Mouse (Mus musculus) embryo, embryonic 9.5 days (tissue): ENCODE results near the gene Nup85.
A peak's percentile ranks its signal among the peaks of the same experiment; 100 is the strongest.
"Not testable (repeated sequence)": the region's sequence is repeated elsewhere in the genome, so short reads cannot be mapped to it uniquely, and the experiment has no call there.

Experiments used
- DNase-seq: peaks from one replicate; pipeline ENCODE4 v3.0.0-alpha.2; 2017; ENCODE audit errors: extremely low spot score

Nup85 gene

DNA sequence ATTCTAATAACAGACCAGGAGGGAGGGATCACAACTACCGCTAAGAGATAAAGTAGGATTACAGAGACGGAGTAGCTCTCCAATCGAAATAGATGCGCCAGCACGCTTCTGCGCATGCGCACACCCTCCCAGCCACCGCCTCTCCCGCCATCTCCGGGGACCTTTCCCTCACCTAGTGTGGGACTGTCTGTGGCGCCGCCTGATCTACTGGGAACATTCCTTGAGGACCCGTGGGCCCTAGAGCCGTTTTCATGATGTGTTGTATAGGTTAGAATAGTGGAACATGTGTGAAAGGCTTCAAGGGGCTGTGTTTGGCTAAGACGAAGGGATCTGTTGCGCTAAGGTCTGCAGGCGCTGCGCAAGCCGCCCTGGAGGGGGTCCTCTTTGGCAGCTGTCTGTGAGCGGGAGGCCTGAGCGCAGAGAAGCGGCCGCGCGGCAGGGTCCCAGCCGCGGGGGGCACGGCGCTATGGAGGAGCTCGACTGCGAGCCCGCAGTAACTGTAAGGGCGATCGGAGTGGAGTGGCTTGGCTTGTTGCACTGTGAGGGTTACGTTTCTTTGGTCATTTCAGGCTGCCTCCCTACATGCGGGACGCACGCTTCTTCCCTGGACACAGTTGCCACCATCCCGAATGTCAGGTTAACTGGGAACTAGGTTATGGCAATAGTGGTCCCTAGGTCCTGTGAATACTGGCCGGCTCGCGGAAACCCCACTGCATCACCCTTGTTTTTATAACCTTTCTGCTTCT lies at the start of gene Nup85:
TSS of gene Nup85 (plus strand) at position 371 of the 746 bp plus-strand sequence.
- DNase-seq = peak; percentile 99

- DNase-seq = no peak
Observed at GRCm38 (mm10) chr11:115515021-115515420, 49.2 kb upstream of the Nup85 start.

- no peak for DNase-seq
Observed at GRCm38 (mm10) chr11:115516942-115517341, 47.3 kb upstream of the Nup85 start.

DNA sequence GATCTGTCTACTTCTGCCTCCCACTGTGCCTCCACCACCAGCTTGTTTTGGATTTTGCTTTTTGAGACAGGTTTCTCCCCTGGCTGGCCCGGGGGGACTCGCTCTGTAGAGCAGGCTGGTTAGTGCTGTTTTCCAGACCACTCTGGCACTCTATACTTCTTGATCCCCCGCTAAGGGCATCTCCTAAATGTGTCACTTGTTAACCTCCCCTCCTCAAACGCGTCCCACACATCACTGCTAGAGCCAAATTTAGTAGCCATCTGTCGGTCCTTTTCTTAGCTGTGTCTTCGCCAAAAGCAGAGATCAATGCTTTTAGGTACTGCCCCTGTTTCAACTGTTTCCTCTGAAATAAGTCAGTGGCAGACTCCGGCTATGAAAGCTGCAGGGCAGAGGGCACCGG lies 45.5 kb upstream of the Nup85 start:
- DNase-seq = no peak

- DNase-seq = no peak
Observed at GRCm38 (mm10) chr11:115519581-115519980, 44.7 kb upstream of the Nup85 start.

GRCm38 (mm10) chr11:115520218-115520617 lies 44.0 kb upstream of the Nup85 start:
- no peak for DNase-seq

DNA sequence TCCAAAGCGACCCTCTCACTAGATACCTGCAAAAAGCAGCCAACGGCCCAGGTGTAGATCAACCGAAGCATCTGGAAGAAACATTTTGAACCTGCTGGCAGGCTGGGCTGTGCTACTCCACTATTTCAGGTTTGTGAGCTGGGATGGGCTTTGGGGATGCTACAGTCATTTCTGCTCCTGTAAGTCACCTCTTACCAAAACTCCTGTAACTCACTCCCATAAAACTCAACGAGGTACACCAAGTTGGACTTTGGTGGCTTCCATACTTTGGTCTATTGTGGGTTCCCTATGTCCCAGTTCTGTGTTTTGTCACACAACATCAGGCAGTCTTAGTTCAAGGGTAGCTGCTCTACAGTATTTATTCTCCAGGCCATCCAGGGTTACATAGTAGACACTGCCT lies 43.2 kb upstream of the Nup85 start:
- DNase-seq = no peak

GRCm38 (mm10) chr11:115522238-115522637 lies 42.0 kb upstream of the Nup85 start:
- no peak for DNase-seq

DNA sequence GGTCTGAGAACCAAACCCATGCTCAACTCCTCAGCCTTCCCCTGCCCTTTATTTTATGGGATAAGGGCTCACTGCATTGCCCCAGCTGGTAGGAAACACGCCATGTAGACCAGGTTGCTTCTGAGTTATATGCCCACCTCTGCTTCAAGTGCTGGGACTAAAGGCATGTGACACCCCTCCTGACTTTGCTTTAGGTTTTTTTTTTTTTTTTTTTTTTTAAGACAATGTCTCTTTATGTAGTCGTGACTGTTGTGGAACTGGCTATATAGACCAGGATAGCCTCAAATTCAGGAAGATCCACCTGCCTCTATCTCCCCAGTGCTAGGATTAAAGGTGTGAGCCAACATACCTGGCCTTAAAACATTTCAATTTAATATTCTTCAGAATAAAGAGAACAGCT lies 41.5 kb upstream of the Nup85 start:
- DNase-seq = no peak

DNA sequence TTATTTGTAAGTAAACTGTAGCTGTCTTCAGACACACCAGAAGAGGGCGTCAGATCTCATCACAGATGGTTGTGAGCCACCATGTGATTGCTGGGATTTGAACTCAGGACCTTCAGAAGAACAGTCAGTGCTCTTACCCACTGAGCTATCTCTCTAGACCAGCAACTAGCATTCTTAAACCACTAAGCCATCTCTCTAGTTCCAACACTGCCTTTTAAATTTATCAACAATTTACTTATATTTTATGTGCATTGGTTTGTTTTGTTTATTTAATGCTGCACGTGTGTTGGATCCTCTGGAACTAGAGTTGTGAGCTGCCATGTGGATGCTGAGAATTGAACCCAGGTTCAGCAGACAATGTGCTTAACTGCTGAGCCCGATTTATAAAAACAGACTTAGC lies 37.8 kb upstream of the Nup85 start:
- not testable (repeated sequence) for DNase-seq

DNA sequence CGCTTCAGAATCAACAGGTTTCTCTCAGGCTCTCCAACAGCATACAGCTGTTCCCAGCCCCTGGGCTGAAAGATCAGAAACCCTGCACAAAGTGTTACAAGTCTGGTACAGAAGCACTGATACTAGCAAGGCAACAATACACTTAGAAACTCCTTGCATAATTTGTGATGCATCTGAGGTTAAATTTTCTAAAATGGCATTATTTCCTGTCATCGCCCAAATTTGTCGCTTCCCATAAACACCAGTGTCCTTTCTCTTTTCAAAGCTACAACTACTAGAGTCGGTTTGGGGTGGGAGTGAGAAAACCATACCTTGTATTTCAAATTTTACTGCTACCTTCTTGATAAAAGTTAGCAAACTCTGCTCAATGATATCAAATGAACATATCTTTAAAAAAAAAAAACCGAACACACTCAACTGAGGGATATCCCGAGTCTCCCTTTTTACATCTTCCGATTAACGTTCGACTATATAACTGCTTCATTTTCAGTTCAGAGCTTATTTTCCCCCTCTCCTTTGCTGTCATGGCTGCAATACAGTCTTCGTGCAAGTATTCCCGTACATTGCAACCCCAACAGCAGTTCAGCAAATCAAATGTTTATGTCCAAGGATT lies 29.4 kb upstream of the Nup85 start:
- no peak for DNase-seq

DNA sequence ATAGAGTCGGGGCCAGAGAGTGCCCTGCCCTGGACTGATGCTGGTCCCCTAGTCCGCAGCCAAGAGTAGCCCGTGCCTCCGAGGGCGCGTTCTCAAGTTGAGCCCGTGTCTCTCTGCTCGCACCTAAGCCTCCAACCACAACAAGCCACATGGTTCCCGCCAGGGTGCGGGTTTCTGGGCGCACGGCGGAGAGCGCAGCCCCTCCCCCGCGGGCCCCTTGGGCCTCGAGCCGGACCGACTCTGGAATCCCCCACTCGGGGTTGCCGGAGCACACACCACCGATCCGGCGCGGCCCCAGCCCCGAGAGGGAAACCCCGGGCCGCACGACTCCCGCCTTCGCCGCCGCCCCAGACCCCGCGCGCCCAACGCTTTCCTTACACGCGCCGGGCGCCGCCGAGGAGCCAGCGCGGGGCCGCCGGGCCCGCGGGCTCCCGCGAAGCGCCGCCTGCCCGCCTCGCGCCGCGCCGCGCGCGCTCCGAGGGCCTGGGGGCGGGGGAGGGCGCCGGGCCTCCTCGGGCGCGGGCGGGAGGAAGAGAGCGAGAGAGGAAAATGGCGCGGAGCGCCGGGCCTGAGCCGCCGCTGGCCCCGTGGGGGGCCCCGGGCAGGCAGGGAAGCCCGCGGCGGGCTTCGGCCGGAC lies 28.7 kb upstream of the Nup85 start:
- peak; percentile 73 for DNase-seq

- DNase-seq = peak; percentile 99
Observed at GRCm38 (mm10) chr11:115536038-115536681, 28.1 kb upstream of the Nup85 start, which contains the start of gene Sumo2. TSS of gene Sumo2 (minus strand) at chr11:115536276.

- DNase-seq = no peak
Observed at GRCm38 (mm10) chr11:115536856-115537568, 27.2 kb upstream of the Nup85 start.

DNA sequence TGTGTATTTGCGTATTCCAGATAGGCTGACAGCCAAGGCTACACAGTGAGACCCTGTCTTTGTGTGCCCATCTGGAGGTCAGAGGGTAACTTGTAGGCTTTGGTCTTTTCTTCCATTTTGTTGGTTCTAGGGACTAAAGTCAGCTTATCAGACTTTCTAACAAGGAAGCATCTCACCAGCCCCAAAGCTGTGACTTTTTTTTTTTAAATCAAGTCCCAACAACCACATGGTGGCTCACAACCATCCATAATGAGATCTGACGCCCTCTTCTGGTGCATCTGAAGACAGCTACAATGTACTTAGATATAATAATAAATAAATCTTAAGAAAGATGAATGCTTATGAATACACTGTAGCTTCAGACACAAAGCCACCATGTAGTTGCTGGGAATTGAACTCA lies 26.2 kb upstream of the Nup85 start:
- no peak for DNase-seq

DNA sequence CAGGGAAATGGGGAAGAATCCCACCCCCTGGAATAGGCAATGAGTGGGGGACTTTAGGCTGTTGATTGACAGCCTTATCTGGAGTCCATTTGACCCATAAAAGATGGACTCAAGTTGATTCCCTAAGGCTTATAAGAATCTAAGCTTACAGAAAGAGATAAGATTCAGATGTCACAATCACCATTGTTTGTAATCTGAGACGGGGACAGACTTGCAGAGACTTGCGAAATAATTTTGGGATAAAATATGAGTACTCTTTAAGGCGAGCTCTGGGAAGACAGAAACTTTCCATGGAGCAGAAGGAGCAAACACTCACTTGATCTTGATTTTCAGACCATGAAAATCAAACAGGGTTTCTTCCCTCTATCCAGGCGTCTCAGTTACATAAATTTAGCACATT lies 20.7 kb upstream of the Nup85 start:
- DNase-seq = no peak

DNA sequence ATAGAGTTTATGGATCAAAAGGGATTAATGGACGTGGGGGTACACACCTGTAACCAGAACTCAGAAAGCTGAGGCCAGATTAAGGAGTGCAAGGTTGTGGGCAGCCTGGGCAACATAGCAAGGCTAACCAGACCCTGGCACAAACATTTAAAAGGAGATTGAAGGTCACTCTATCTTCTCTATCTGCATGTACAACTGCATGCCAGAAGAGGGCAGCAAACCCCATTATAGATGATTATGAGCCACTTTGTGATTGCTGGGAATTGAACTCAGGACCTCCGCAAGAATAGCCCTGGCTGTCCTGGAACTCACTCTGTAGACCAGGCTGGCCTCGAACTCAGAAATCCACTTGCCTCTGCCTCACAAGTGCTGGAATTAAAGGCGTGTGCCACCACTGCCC lies 11.5 kb upstream of the Nup85 start:
- no peak for DNase-seq

GRCm38 (mm10) chr11:115555717-115556116 lies 8.5 kb upstream of the Nup85 start:
- DNase-seq = no peak

GRCm38 (mm10) chr11:115563406-115563805 lies 828 bp upstream of the Nup85 start:
- DNase-seq = peak; percentile 20

DNA sequence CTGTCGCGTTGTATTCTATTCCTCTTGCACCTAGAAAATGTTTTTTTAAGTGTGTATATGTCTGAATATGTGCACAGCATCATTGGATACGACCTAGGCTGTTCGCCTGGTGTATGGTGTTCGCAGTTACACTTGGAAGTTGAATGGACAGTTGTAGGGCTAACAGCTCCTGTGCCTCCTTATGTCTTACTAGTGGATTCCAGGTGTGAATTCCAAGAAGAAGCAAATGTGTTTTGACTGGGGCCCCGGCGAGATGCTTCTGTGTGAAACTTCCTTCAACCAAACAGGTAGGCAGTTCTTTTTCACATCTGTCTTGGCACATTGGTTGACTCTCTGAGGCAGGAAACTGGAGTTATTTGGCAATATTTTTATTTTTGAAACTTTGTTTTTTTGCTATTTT lies 727 bp downstream of the Nup85 start:
- DNase-seq = no peak

DNA sequence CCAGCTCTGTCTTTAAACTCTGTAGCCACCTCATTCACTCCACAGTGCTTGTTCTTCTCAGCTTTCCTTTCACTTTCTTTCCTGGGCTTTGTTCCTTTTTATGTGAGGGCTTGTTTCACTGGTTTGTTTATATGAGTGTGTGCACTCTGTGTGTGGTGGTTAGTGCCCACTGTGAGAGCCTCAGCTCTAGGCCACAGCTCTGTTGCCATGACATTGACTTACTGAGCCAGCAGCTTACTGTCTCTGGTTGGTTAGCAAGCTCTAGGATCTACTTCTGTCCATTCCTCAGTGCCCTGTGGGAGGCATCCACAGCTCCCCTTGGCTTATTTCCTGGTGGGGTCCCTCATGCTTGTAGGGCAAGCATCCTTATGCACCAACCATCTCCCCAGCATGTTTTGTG lies 14.8 kb downstream of the Nup85 start:
- DNase-seq = no peak
